Mouse (Mus musculus) pancreas, adult 10 weeks (tissue): Measurements from ENCODE around the gene Txk. TPM values are rescaled to one million over a fixed set of nuclear protein-coding genes. Genes with fewer than 3 reads are reported as not detected.

Experiments used
- polyA plus RNA-seq: library from polyadenylated mRNA; stranded (reverse); fragments of 350-450 nt; fragmentation: Illumina TruSeq; extraction: RNeasy Lipid Tissue Mini Kit (QIAGEN cat#74804); gene quantifications from one replicate; pipeline ENCODE4 v1.2.3, GENCODE M21; 2015; ENCODE audit warnings: low read depth, low replicate concordance; ENCODE audit not compliant: insufficient read depth

Txk gene
- not detected for polyA plus RNA-seq

GRCm38 (mm10) chr5:72752585-72752984, at the start of gene Txk:
Gene Txk (minus strand): TSS chr5:72752777.

GRCm38 (mm10) chr5:72647418-72647907, 105.1 kb downstream of the Txk start, which contains the start of gene Nipal1:
Gene Nipal1 (plus strand): TSS chr5:72647795.

Other genes with a start within 250 kb of the Txk start
- 0.33 TPM for gene Corin, start 248.3 kb downstream of the Txk start, polyA plus RNA-seq
- 17.7 TPM for gene Nfxl1, start 193.1 kb downstream of the Txk start, polyA plus RNA-seq
- not detected for gene Zar1, start 171.5 kb downstream of the Txk start, polyA plus RNA-seq
- not detected for gene Gm5868, start 165.2 kb downstream of the Txk start, polyA plus RNA-seq
- not detected for gene Cnga1, start 108.5 kb downstream of the Txk start, polyA plus RNA-seq
- gene Nipal1, start 105.0 kb downstream of the Txk start, polyA plus RNA-seq, result 2.0 TPM
- 2.1 TPM for gene Tec, start 115.7 kb upstream of the Txk start, polyA plus RNA-seq
- gene Slain2, start 161.5 kb upstream of the Txk start, polyA plus RNA-seq, result 5.8 TPM
- gene Gm10135, start 221.9 kb upstream of the Txk start, polyA plus RNA-seq, result not detected